21 mouse cellular contexts compared by ENCODE assay signal in genomic region chr3:132035176-132035575, GRCm38 (mm10). TPM values are rescaled to one million over a fixed set of nuclear protein-coding genes. Genes with fewer than 3 reads are reported as not detected.
DNase-seq lines count a peak whose midpoint lies in the region; ATAC-seq and TF ChIP-seq lines count a peak whose summit lies in the region.
"Had no signal": no experiment of that assay in that cellular context is flagged by ENCODE, and none has a peak within 500 bp of the region (broad histone marks: within the 10 kb centered on the region; RNA-seq: fewer than 3 reads in every experiment).

No protein-coding gene starts in this region.

- peak; percentile 87 for ATAC-seq in granulocyte monocyte progenitor cell, adult 5-6 weeks (replicated peaks; ENCODE audit: poor library complexity, severe bottlenecking)
- no peak for ATAC-seq in forebrain, postnatal 0 days
- ATAC-seq: CD4-positive, CD25-positive, alpha-beta regulatory T cell, adult 4 months; forebrain, embryonic 13.5 days; hindbrain, postnatal 0 days had no signal

- H3K9me3 ChIP-seq in forebrain, postnatal 0 days (ENCODE audit: low read length): no peaks in the 10 kb centered on the region
- H3K9me3 ChIP-seq: embryonic facial prominence, embryonic 13.5 days; forebrain, embryonic 13.5 days; heart, embryonic 10.5 days; hindbrain, embryonic 13.5 days had no signal

- no peaks in the 10 kb centered on the region for H3K27me3 ChIP-seq in forebrain, postnatal 0 days (ENCODE audit: insufficient read depth, low read length)
- H3K27me3 ChIP-seq: embryonic facial prominence, embryonic 13.5 days; forebrain, embryonic 13.5 days; hindbrain, embryonic 13.5 days had no signal

- no peak overlapping the region for H3K9ac ChIP-seq in forebrain, postnatal 0 days
- H3K9ac ChIP-seq: embryonic facial prominence, embryonic 13.5 days; forebrain, embryonic 13.5 days; hindbrain, embryonic 13.5 days had no signal

- H3K4me1 ChIP-seq in forebrain, postnatal 0 days (ENCODE audit: insufficient read depth): 0 out of 2 replicates have a peak, but pooled peaks cover 7% of the 10 kb centered on the region

- H3K27ac ChIP-seq in forebrain, postnatal 0 days (ENCODE audit: low read depth, low read length): no peak overlapping the region
- H3K27ac ChIP-seq: embryonic facial prominence, embryonic 13.5 days; forebrain, embryonic 13.5 days; heart, embryonic 10.5 days; hindbrain, embryonic 13.5 days; hindbrain, postnatal 0 days had no signal

- TF ChIP-seq CTCF in forebrain, postnatal 0 days (IDR thresholded peaks at IDR 0.05; ENCODE audit: low read depth): no peak

- 79% methylated on average over 2 of the region's 2 CpGs for WGBS in forebrain, postnatal 0 days

- H3K4me2 ChIP-seq in forebrain, postnatal 0 days (ENCODE audit: low read depth): no peak overlapping the region
- H3K4me2 ChIP-seq: embryonic facial prominence, embryonic 13.5 days; forebrain, embryonic 13.5 days; hindbrain, embryonic 13.5 days had no signal

- peak; percentile 2 to 6 for DNase-seq in spleen, postnatal 36 days (ENCODE audit: low spot score in 2 of 2)
- no peak for DNase-seq in spleen, adult 12 weeks (ENCODE audit: low spot score)
- peak; percentile 12 to 23 for DNase-seq in monocyte, adult 2 months (ENCODE audit: low read depth in 1 of 2, low spot score in 2 of 2)
- DNase-seq in forebrain, postnatal 0 days: no peak
- no peak for DNase-seq in layer of hippocampus, postnatal 36 days
- DNase-seq: adrenal gland, postnatal 10 days; B cell, adult 2 months; cerebellum, adult 11-12 months; cerebellum, adult 9-10 months; gastrocnemius, postnatal 36 days; heart, adult 18-20 months; heart, postnatal 10 days; heart, postnatal 4 days had no signal

- H3K36me3 ChIP-seq in forebrain, postnatal 0 days (ENCODE audit: insufficient read depth): no peaks in the 10 kb centered on the region
- H3K36me3 ChIP-seq: embryonic facial prominence, embryonic 13.5 days; G1E; heart, embryonic 10.5 days; hindbrain, embryonic 13.5 days had no signal

- H3K4me3 ChIP-seq in forebrain, postnatal 0 days (ENCODE audit: low read depth, low read length): no peak overlapping the region
- H3K4me3 ChIP-seq: embryonic facial prominence, embryonic 13.5 days; forebrain, embryonic 13.5 days; heart, embryonic 10.5 days; hindbrain, embryonic 13.5 days had no signal

RNA-seq across cellular contexts. Expression of gene Dkk2, which starts 49.9 kb away (rescaled TPM):
- not detected in 2 replicates for total RNA-seq in granulocyte monocyte progenitor cell, adult 5-6 weeks (2014; fragmentation: Nextera tagmentation)
- not detected in 2 replicates for total RNA-seq in granulocyte monocyte progenitor cell, adult 5-6 weeks (2017)
- total RNA-seq in forebrain, postnatal 0 days (2014; rRNA removed): 1.5 and 2.4 TPM in 2 replicates
- polyA plus RNA-seq in forebrain, postnatal 0 days (2015; fragmentation: Nextera tagmentation; extraction: Ambion mirVana): 0.73 and 1.2 TPM in 2 replicates
- under 1 TPM; 0.27 to 0.38 TPM for total RNA-seq in layer of hippocampus, postnatal 36 days (2021)
- polyA plus RNA-seq: G1E had no signal

Comparison
In these comparisons a context has a peak if more than half of its experiments do, and no peak if none do; other contexts are left out.
1. DNase-seq: peak in spleen, postnatal 36 days (2 of 2) and monocyte, adult 2 months (2 of 2); none in spleen, adult 12 weeks (single experiment), forebrain, postnatal 0 days (single experiment) and layer of hippocampus, postnatal 36 days (0 of 2).